Mouse (Mus musculus): Measurements from ENCODE around the gene Nrn1l. TPM values are rescaled to one million over a fixed set of nuclear protein-coding genes. Genes with fewer than 3 reads are reported as not detected.

The Nrn1l gene
- polyA plus RNA-seq, 1 experiment from 2014 or later = not detected

- 20% methylated on average over 7 of the region's 7 CpGs for WGBS (ENCODE audit: insufficient replicate concordance)
- no peaks in the 10 kb centered on the region for H3K9me3 ChIP-seq (replicated peaks)
- H3K36me3 ChIP-seq (replicated peaks) = 0 out of 2 replicates have a peak, but pooled peaks cover 10% of the 10 kb centered on the region
- peak overlapping the region; percentile 93 for H3K4me2 ChIP-seq
- ATAC-seq (ENCODE audit: insufficient read depth) = no peak
- H3K27ac ChIP-seq (replicated peaks) = peak overlapping the region; percentile 82
- H3K9ac ChIP-seq = peak overlapping the region; percentile 72
- H3K27me3 ChIP-seq = no peaks in the 10 kb centered on the region
- peak overlapping the region; percentile 72 for H3K4me3 ChIP-seq (replicated peaks)
- peaks cover 34% of the 10 kb centered on the region for H3K4me1 ChIP-seq (replicated peaks)
Measured at GRCm38 (mm10) chr8:105935863-105936603, 42.7 kb downstream of the Nrn1l start.

GRCm38 (mm10) chr8:105936866-105937475 lies 43.6 kb downstream of the Nrn1l start:
- 0 out of 2 replicates have a peak, but pooled peaks cover 10% of the 10 kb centered on the region for H3K36me3 ChIP-seq (replicated peaks)
- WGBS (ENCODE audit: insufficient replicate concordance) = 1% methylated on average over 30 of the region's 30 CpGs
- no peaks in the 10 kb centered on the region for H3K27me3 ChIP-seq
- H3K27ac ChIP-seq (replicated peaks) = peak overlapping the region; percentile 82
- H3K9ac ChIP-seq = peak overlapping the region; percentile 72
- H3K4me3 ChIP-seq (replicated peaks) = peak overlapping the region; percentile 72
- peaks cover 34% of the 10 kb centered on the region for H3K4me1 ChIP-seq (replicated peaks)
- no peaks in the 10 kb centered on the region for H3K9me3 ChIP-seq (replicated peaks)
- peak; percentile 71 for ATAC-seq (ENCODE audit: insufficient read depth)
- peak overlapping the region; percentile 93 for H3K4me2 ChIP-seq

GRCm38 (mm10) chr8:105937496-105938305 lies 44.3 kb downstream of the Nrn1l start:
- Histone ChIP-seq H3K36me3 (replicated peaks) (0 out of 2 replicates have a peak, but pooled peaks cover 10% of the 10 kb centered on the region), H3K27me3 (no peaks in the 10 kb centered on the region), H3K4me2 (peak overlapping the region; percentile 93), H3K4me3 (replicated peaks) (peak overlapping the region; percentile 72), H3K27ac (replicated peaks) (peak overlapping the region; percentile 82), H3K4me1 (replicated peaks) (peaks cover 34% of the 10 kb centered on the region), H3K9ac (peak overlapping the region; percentile 72), H3K9me3 (replicated peaks) (no peaks in the 10 kb centered on the region)
- under 1% methylated on average over 33 of the region's 33 CpGs for WGBS (ENCODE audit: insufficient replicate concordance)
- peak; percentile 14 for ATAC-seq (ENCODE audit: insufficient read depth)

- 2% methylated on average over 4 of the region's 4 CpGs for WGBS (ENCODE audit: insufficient replicate concordance)
- peak within 1 kb of the TSS; percentile 93 for H3K4me2 ChIP-seq
- ATAC-seq (ENCODE audit: insufficient read depth) = no peak
Measured at GRCm38 (mm10) chr8:105938306-105938669, 44.9 kb downstream of the Nrn1l start, which contains the start of gene Psmb10. Gene Psmb10, minus strand, starts transcription at chr8:105938444.

GRCm38 (mm10) chr8:105942026-105942425 lies 48.7 kb downstream of the Nrn1l start:
- no peak; the same call in 1 of the 2 replicates for ATAC-seq (ENCODE audit: insufficient read depth)
- peak overlapping the region; percentile 70 for H3K27ac ChIP-seq (replicated peaks)

More at GRCm38 (mm10) chr8:105938306-105938669, 44.9 kb downstream of the Nrn1l start, which contains the start of gene Psmb10:
- H3K4me1 ChIP-seq (replicated peaks) = peaks cover 38% of the 10 kb centered on the region
- peak within 1 kb of the TSS; percentile 72 for H3K9ac ChIP-seq
- H3K4me3 ChIP-seq (replicated peaks) = peak within 1 kb of the TSS; percentile 72
- H3K36me3 ChIP-seq (replicated peaks) = peaks cover 14% of the 10 kb centered on the region; the same call in 1 of the 2 replicates
- no peaks in the 10 kb centered on the region for H3K27me3 ChIP-seq
- peak within 1 kb of the TSS; percentile 82 for H3K27ac ChIP-seq (replicated peaks)
- no peaks in the 10 kb centered on the region for H3K9me3 ChIP-seq (replicated peaks)

GRCm38 (mm10) chr8:105942542-105942941 lies 49.2 kb downstream of the Nrn1l start:
- ATAC-seq (ENCODE audit: insufficient read depth) = peak; percentile 68
- Histone ChIP-seq H3K9me3 (replicated peaks) (no peaks in the 10 kb centered on the region), H3K4me2 (peak overlapping the region; percentile 47), H3K4me1 (replicated peaks) (peaks cover 23% of the 10 kb centered on the region), H3K36me3 (replicated peaks) (peaks cover 53% of the 10 kb centered on the region), H3K4me3 (replicated peaks) (peak overlapping the region; percentile 38), H3K27ac (replicated peaks) (peak overlapping the region; percentile 72), H3K27me3 (no peaks in the 10 kb centered on the region), H3K9ac (no peak overlapping the region)
- 83% methylated on average over 5 of the region's 5 CpGs for WGBS (ENCODE audit: insufficient replicate concordance)

More at GRCm38 (mm10) chr8:105942026-105942425, 48.7 kb downstream of the Nrn1l start:
- H3K36me3 ChIP-seq (replicated peaks) = peaks cover 48% of the 10 kb centered on the region
- H3K9me3 ChIP-seq (replicated peaks) = no peaks in the 10 kb centered on the region
- WGBS (ENCODE audit: insufficient replicate concordance) = 77% methylated on average over 11 of the region's 11 CpGs
- H3K4me2 ChIP-seq = peak overlapping the region; percentile 57
- peak overlapping the region; percentile 38 for H3K4me3 ChIP-seq (replicated peaks)
- H3K9ac ChIP-seq = no peak overlapping the region
- H3K4me1 ChIP-seq (replicated peaks) = peaks cover 23% of the 10 kb centered on the region
- no peaks in the 10 kb centered on the region for H3K27me3 ChIP-seq

- 55% methylated on average over 8 of the region's 8 CpGs for WGBS (ENCODE audit: insufficient replicate concordance)
- Histone ChIP-seq H3K36me3 (replicated peaks) (peaks cover 61% of the 10 kb centered on the region), H3K27me3 (no peaks in the 10 kb centered on the region), H3K9me3 (replicated peaks) (no peaks in the 10 kb centered on the region), H3K9ac (no peak within 1 kb of the TSS), H3K4me2 (peak within 1 kb of the TSS; percentile 57), H3K27ac (replicated peaks) (peak within 1 kb of the TSS; percentile 72), H3K4me3 (replicated peaks) (peak within 1 kb of the TSS; percentile 38), H3K4me1 (replicated peaks) (peaks cover 18% of the 10 kb centered on the region)
- ATAC-seq (ENCODE audit: insufficient read depth) = peak; percentile 61
Measured at GRCm38 (mm10) chr8:105943321-105943739, 50.0 kb downstream of the Nrn1l start, which contains the start of gene Lcat. Gene Lcat, minus strand, starts transcription at chr8:105943382.

Other genes starting within 250 kb of the Nrn1l start
- gene Carmil2, start 207.3 kb upstream of the Nrn1l start, polyA plus RNA-seq (2015; fragmentation: Nextera tagmentation; extraction: Ambion mirVana) = 0.35 and 0.74 TPM in 2 replicates
- gene Acd, start 192.5 kb upstream of the Nrn1l start, polyA plus RNA-seq (2015; fragmentation: Nextera tagmentation; extraction: Ambion mirVana) = 22.4 and 23.6 TPM in 2 replicates
- gene Pard6a, start 192.4 kb upstream of the Nrn1l start, polyA plus RNA-seq (2015; fragmentation: Nextera tagmentation; extraction: Ambion mirVana) = 6.1 and 6.3 TPM in 2 replicates
- gene 4933405L10Rik, start 185.9 kb upstream of the Nrn1l start, polyA plus RNA-seq (2015; fragmentation: Nextera tagmentation; extraction: Ambion mirVana) = not detected in 2 replicates
- gene Enkd1, start 185.4 kb upstream of the Nrn1l start, polyA plus RNA-seq (2015; fragmentation: Nextera tagmentation; extraction: Ambion mirVana) = 4.4 and 5.2 TPM in 2 replicates
- 1.8 and 2.3 TPM in 2 replicates for gene Gfod2, start 134.9 kb upstream of the Nrn1l start, polyA plus RNA-seq (2015; fragmentation: Nextera tagmentation; extraction: Ambion mirVana)
- gene Ranbp10, start 66.2 kb upstream of the Nrn1l start, polyA plus RNA-seq (2015; fragmentation: Nextera tagmentation; extraction: Ambion mirVana) = 45.0 and 52.2 TPM in 2 replicates
- 0.07 and 0.22 TPM in 2 replicates for gene Tsnaxip1, start 65.8 kb upstream of the Nrn1l start, polyA plus RNA-seq (2015; fragmentation: Nextera tagmentation; extraction: Ambion mirVana)
- 20.3 and 22.7 TPM in 2 replicates for gene Cenpt, start 40.3 kb upstream of the Nrn1l start, polyA plus RNA-seq (2015; fragmentation: Nextera tagmentation; extraction: Ambion mirVana)
- 31.5 and 32.2 TPM in 2 replicates for gene Thap11, start 38.4 kb upstream of the Nrn1l start, polyA plus RNA-seq (2015; fragmentation: Nextera tagmentation; extraction: Ambion mirVana)
- gene Nutf2, start 33.0 kb upstream of the Nrn1l start, polyA plus RNA-seq (2015; fragmentation: Nextera tagmentation; extraction: Ambion mirVana) = 85.2 and 94.1 TPM in 2 replicates
- gene Edc4, start 12.7 kb upstream of the Nrn1l start, polyA plus RNA-seq (2015; fragmentation: Nextera tagmentation; extraction: Ambion mirVana) = 15.3 and 15.5 TPM in 2 replicates
- gene Pskh1, start 6.9 kb downstream of the Nrn1l start, polyA plus RNA-seq (2015; fragmentation: Nextera tagmentation; extraction: Ambion mirVana) = 10.3 and 12.5 TPM in 2 replicates
- gene Ctrl, start 40.3 kb downstream of the Nrn1l start, polyA plus RNA-seq (2015; fragmentation: Nextera tagmentation; extraction: Ambion mirVana) = 0.20 and 0.36 TPM in 2 replicates
- gene Psmb10, start 44.9 kb downstream of the Nrn1l start, polyA plus RNA-seq (2015; fragmentation: Nextera tagmentation; extraction: Ambion mirVana) = 45.0 and 47.9 TPM in 2 replicates
- 70.8 and 85.2 TPM in 2 replicates for gene Lcat, start 49.8 kb downstream of the Nrn1l start, polyA plus RNA-seq (2015; fragmentation: Nextera tagmentation; extraction: Ambion mirVana)
- gene Slc12a4, start 72.5 kb downstream of the Nrn1l start, polyA plus RNA-seq (2015; fragmentation: Nextera tagmentation; extraction: Ambion mirVana) = 10.6 and 11.9 TPM in 2 replicates
- gene Dpep3, start 85.9 kb downstream of the Nrn1l start, polyA plus RNA-seq (2015; fragmentation: Nextera tagmentation; extraction: Ambion mirVana) = not detected in 2 replicates
- 10.5 and 12.0 TPM in 2 replicates for gene Dus2, start 97.8 kb downstream of the Nrn1l start, polyA plus RNA-seq (2015; fragmentation: Nextera tagmentation; extraction: Ambion mirVana)
- not detected in 2 replicates for gene Dpep2nb, start 112.4 kb downstream of the Nrn1l start, polyA plus RNA-seq (2015; fragmentation: Nextera tagmentation; extraction: Ambion mirVana)
- gene Ddx28, start 118.3 kb downstream of the Nrn1l start, polyA plus RNA-seq (2015; fragmentation: Nextera tagmentation; extraction: Ambion mirVana) = 9.8 and 10.0 TPM in 2 replicates
- 2.6 and 3.0 TPM in 2 replicates for gene Nfatc3, start 165.3 kb downstream of the Nrn1l start, polyA plus RNA-seq (2015; fragmentation: Nextera tagmentation; extraction: Ambion mirVana)
- gene Esrp2, start 243.4 kb downstream of the Nrn1l start, polyA plus RNA-seq (2015; fragmentation: Nextera tagmentation; extraction: Ambion mirVana) = 13.3 and 17.0 TPM in 2 replicates